Mouse (Mus musculus) erythroid progenitor cell, adult 5-6 weeks (primary cell): ENCODE data around the gene Stradb. TPM values are rescaled to one million over a fixed set of nuclear protein-coding genes. Genes with fewer than 3 reads are reported as not detected.

ENCODE experiments used
- total RNA-seq, 2 experiments: library from RNA; stranded (forward) in 1 of 2; stranded (reverse) in 1 of 2; fragments of 150-400 nt in 1 of 2; fragments of 186-747, 209-891 nt in 1 of 2; gene quantifications; 2 replicates each; pipeline versions ENCODE4 v1.2.3 to v1.2.4; 2015 to 2017; ENCODE audit warnings: low replicate concordance in 2 of 2

Stradb gene
- total RNA-seq, 2 experiments from 2014 or later = 160 to 245 TPM

Other genes with a start within 250 kb of the Stradb start
- 31.0 and 39.4 TPM in 2 replicates for gene Casp8, start 178.1 kb upstream of the Stradb start, total RNA-seq (2015; ENCODE audit: low replicate concordance)
- 13.9 and 18.5 TPM in 2 replicates for gene Casp8, start 178.1 kb upstream of the Stradb start, total RNA-seq (2017; ENCODE audit: low replicate concordance)
- 453 and 558 TPM in 2 replicates for gene Trak2, start 92 bp upstream of the Stradb start, total RNA-seq (2015; ENCODE audit: low replicate concordance)
- gene Trak2, start 92 bp upstream of the Stradb start, total RNA-seq (2017; ENCODE audit: low replicate concordance) = 520 and 536 TPM in 2 replicates
- not detected in 2 replicates for gene C2cd6, start 121.4 kb downstream of the Stradb start, total RNA-seq (2015; ENCODE audit: low replicate concordance)
- gene C2cd6, start 121.4 kb downstream of the Stradb start, total RNA-seq (2017; ENCODE audit: low replicate concordance) = not detected in 2 replicates
- gene Tmem237, start 146.9 kb downstream of the Stradb start, total RNA-seq (2015; ENCODE audit: low replicate concordance) = 2.5 TPM in 1 of 2 replicates, not detected in the other
- 0.26 TPM in 1 of 2 replicates, not detected in the other for gene Tmem237, start 146.9 kb downstream of the Stradb start, total RNA-seq (2017; ENCODE audit: low replicate concordance)
- gene Mpp4, start 189.9 kb downstream of the Stradb start, total RNA-seq (2015; ENCODE audit: low replicate concordance) = 1.7 and 4.0 TPM in 2 replicates
- 1.9 TPM in 1 of 2 replicates, not detected in the other for gene Mpp4, start 189.9 kb downstream of the Stradb start, total RNA-seq (2017; ENCODE audit: low replicate concordance)